Comparison of ENCODE assay signal across 9 mouse cellular contexts in genomic region chr1:161039741-161040425, GRCm38 (mm10). TPM values are rescaled to one million over a fixed set of nuclear protein-coding genes. Genes with fewer than 3 reads are reported as not detected.
A peak's percentile ranks its signal among the peaks of the same experiment; 100 is the strongest.
DNase-seq lines count a peak whose midpoint lies in the region; ATAC-seq and TF ChIP-seq lines count a peak whose summit lies in the region.
"Had no signal": no experiment of that assay in that cellular context is flagged by ENCODE, and none has a peak within 500 bp of the region (broad histone marks: within the 10 kb centered on the region; RNA-seq: fewer than 3 reads in every experiment).

No protein-coding gene starts in this region.

- WGBS in heart, adult 2 months = 60% methylated on average over 3 of the region's 3 CpGs
- whole genome bisulfite sequencing in liver, postnatal 0 days (ENCODE audit: insufficient replicate concordance) = 21% methylated on average over 3 of the region's 3 CpGs

- no peaks in the 10 kb centered on the region for H3K27me3 ChIP-seq in heart, adult 2 months (ENCODE audit: control insufficient read depth, insufficient read depth, low read length)
- H3K27me3 ChIP-seq in liver, postnatal 0 days (ENCODE audit: insufficient read depth, low read length) = no peaks in the 10 kb centered on the region
- H3K27me3 ChIP-seq: Patski had no signal

- H3K4me2 ChIP-seq in liver, postnatal 0 days (ENCODE audit: low read depth, low read length) = no peak overlapping the region

- no peak overlapping the region for H3K27ac ChIP-seq in heart, adult 2 months
- 0 out of 2 replicates have a peak overlapping the region, but pooled peaks have one; percentile 45 for H3K27ac ChIP-seq in liver, postnatal 0 days (ENCODE audit: low read depth)

- peaks cover 8% of the 10 kb centered on the region for H3K4me1 ChIP-seq in heart, adult 2 months (ENCODE audit: control insufficient read depth, insufficient read depth, low read length)
- peaks cover 11% of the 10 kb centered on the region; the same call in 1 of the 2 replicates for H3K4me1 ChIP-seq in liver, postnatal 0 days (ENCODE audit: insufficient read depth)

- H3K9ac ChIP-seq in heart, adult 2 months (ENCODE audit: low read depth, low read length) = no peak overlapping the region
- no peak overlapping the region for H3K9ac ChIP-seq in liver, postnatal 0 days (replicated peaks)

- H3K9me3 ChIP-seq in liver, postnatal 0 days (ENCODE audit: low read length) = no peaks in the 10 kb centered on the region

- TF ChIP-seq POLR2A in heart, adult 2 months (IDR thresholded peaks at IDR 0.05; ENCODE audit: insufficient read depth, low read depth, low read length) = peak; percentile 32; the same call in 1 of the 2 replicates

- peak; percentile 6; the same call in 1 of the 2 replicates for ATAC-seq in liver, postnatal 0 days
- ATAC-seq: Patski had no signal

- no peak for TF ChIP-seq CTCF in heart, adult 2 months (IDR thresholded peaks at IDR 0.05)
- no peak for TF ChIP-seq CTCF in liver, postnatal 0 days (IDR thresholded peaks at IDR 0.05; ENCODE audit: low read depth)

- intact Hi-C loops in heart, adult 2 months (cut with DNase I) = loop anchor here (10.0 kb wide), 3 partner anchors 155 to 825 kb away; partner anchors contain the start of gene Cacybp
- intact Hi-C loops in heart, postnatal 10 days (cut with DNase I) = loop anchor here (5.0 kb wide), 1 partner anchor 32 kb away; the partner anchor contains the start of genes Cenpl and Dars2

- 0 out of 2 replicates have a peak, but pooled peaks cover 2% of the 10 kb centered on the region for H3K79me2 ChIP-seq in heart, adult 2 months (replicated peaks; ENCODE audit: control insufficient read depth, insufficient read depth, low read length)

- peaks cover 29% of the 10 kb centered on the region for H3K36me3 ChIP-seq in heart, adult 2 months (ENCODE audit: control insufficient read depth, insufficient read depth, low read length)
- H3K36me3 ChIP-seq in liver, postnatal 0 days (replicated peaks; ENCODE audit: insufficient read depth, low read length) = peaks cover 45% of the 10 kb centered on the region

- DNase-seq in heart, adult 2 months = no peak
- no peak for DNase-seq in heart, postnatal 10 days
- DNase-seq in ZHBTc4 (ENCODE audit: low read depth, low spot score) (peak; percentile 91), MN1 (ENCODE audit: low spot score) (no peak)
- peak; percentile 6 for DNase-seq in heart, postnatal 4 days
- peak; percentile 26 for DNase-seq in liver, postnatal 0 days
- DNase-seq in natural killer cell, adult 2 months (ENCODE audit: low spot score in 2 of 2) = no peak
- DNase-seq in lung, postnatal 14 days = no peak

- H3K4me3 ChIP-seq in heart, adult 2 months = no peak overlapping the region
- no peak overlapping the region for H3K4me3 ChIP-seq in liver, postnatal 0 days (ENCODE audit: low read depth, low read length)

- TF ChIP-seq EP300 in heart, adult 2 months (IDR thresholded peaks at IDR 0.05; ENCODE audit: insufficient read depth, low read depth, low read length) = no peak
- no peak for TF ChIP-seq EP300 in liver, postnatal 0 days (IDR thresholded peaks at IDR 0.05; ENCODE audit: low read depth)

RNA-seq across cellular contexts. Expression of gene Zbtb37, which starts 5.2 kb away (rescaled TPM):
- total RNA-seq in heart, adult 2 months (2021) = 10 to 100 TPM; 13.8 to 14.2 TPM
- 1.8 and 3.8 TPM in 2 replicates for polyA plus RNA-seq in heart, adult 2 months (2012; rRNA removed)
- 10 to 100 TPM; 14.5 to 17.7 TPM for total RNA-seq in heart, postnatal 10 days (2021)
- total RNA-seq in heart, postnatal 4 days (2021) = 10 to 100 TPM; 17.2 to 18.3 TPM
- 2.0 and 2.3 TPM in 2 replicates for polyA plus RNA-seq in liver, postnatal 0 days (2015; fragmentation: Nextera tagmentation; extraction: Ambion mirVana)

RNA-seq across cellular contexts. Expression of gene Dars2, which starts 30.6 kb away (rescaled TPM):
- total RNA-seq in heart, adult 2 months (2021) = 10 to 100 TPM; 23.0 to 25.4 TPM
- 13.7 and 38.3 TPM in 2 replicates for polyA plus RNA-seq in heart, adult 2 months (2012; rRNA removed)
- total RNA-seq in heart, postnatal 10 days (2021) = 10 to 100 TPM; 16.7 to 19.2 TPM
- total RNA-seq in heart, postnatal 4 days (2021) = 10 to 100 TPM; 18.4 to 20.1 TPM
- polyA plus RNA-seq in liver, postnatal 0 days (2015; fragmentation: Nextera tagmentation; extraction: Ambion mirVana) = 13.8 and 16.2 TPM in 2 replicates

RNA-seq across cellular contexts. Expression of gene Cenpl, which starts 30.6 kb away (rescaled TPM):
- 1 to 10 TPM; 1.1 to 1.2 TPM for total RNA-seq in heart, adult 2 months (2021)
- polyA plus RNA-seq in heart, adult 2 months (2012; rRNA removed) = 0.41 and 1.0 TPM in 2 replicates
- 1 to 10 TPM; 3.7 to 4.2 TPM for total RNA-seq in heart, postnatal 10 days (2021)
- 10 to 100 TPM in 1 of 2 experiments, 1 to 10 TPM in 1; 8.2 to 10.0 TPM for total RNA-seq in heart, postnatal 4 days (2021)
- 19.5 and 20.2 TPM in 2 replicates for polyA plus RNA-seq in liver, postnatal 0 days (2015; fragmentation: Nextera tagmentation; extraction: Ambion mirVana)

Comparison
In these comparisons a context has a peak if more than half of its experiments do, and no peak if none do; other contexts are left out.
1. DNase-seq: peak in ZHBTc4 (single experiment), heart, postnatal 4 days (single experiment) and liver, postnatal 0 days (single experiment); none in heart, adult 2 months (0 of 2), heart, postnatal 10 days (0 of 2), MN1 (single experiment), natural killer cell, adult 2 months (0 of 2) and lung, postnatal 14 days (single experiment).